Mouse (Mus musculus) lung, postnatal 0 days (tissue): ENCODE measurements around the gene Has3.

Experiments used
- CTCF ChIP-seq: IDR thresholded peaks from 2 replicates; pipeline ENCODE4 v1.5.1; 2016; ENCODE audit warnings: antibody characterized with exemption, mild to moderate bottlenecking
- EP300 ChIP-seq: IDR thresholded peaks from 2 replicates; pipeline ENCODE4 v1.6.1; 2016; ENCODE audit warnings: antibody characterized with exemption, mild to moderate bottlenecking, control low read depth

DNA sequence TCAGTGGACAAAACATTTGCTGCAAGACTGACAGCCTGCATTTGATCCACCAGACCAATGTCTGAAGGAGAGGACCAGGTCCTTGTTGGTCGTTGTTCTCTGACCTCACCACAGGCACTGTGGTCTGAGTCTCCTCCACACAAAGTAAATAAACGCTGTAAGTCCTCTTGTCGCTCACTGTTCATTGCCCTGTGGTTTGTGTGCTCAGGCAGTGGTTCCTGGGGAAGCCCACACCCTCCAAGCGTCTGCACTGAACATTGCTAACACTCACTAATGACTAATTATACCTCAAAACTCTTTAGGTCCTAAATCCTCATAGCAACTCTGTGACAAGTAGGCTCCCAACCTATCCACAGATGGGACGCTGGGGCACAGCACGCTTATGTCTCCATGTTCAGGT lies 33.5 kb upstream of the Has3 start:
- TF ChIP-seq CTCF (no peak), EP300 (no peak)
